Mouse (Mus musculus) midbrain, embryonic 13.5 days (tissue): ENCODE results near the gene Spesp1. TPM values are rescaled to one million over a fixed set of nuclear protein-coding genes. Genes with fewer than 3 reads are reported as not detected.

Experiments used
- ATAC-seq: fragments of 200-750 bp; cut with Nextera tagmentation; 2 replicates; pipeline ENCODE4 v1.8.0; 2017; ENCODE audit warnings: mild to moderate bottlenecking, moderate TSS enrichment, moderate library complexity
- H3K27ac ChIP-seq: fragments of 300-500 bp; sonication (generic); 2 replicates; pipeline ENCODE4 v1.5.1; 2015; ENCODE audit warnings: inconsistent platforms, mild to moderate bottlenecking, moderate library complexity
- H3K27me3 ChIP-seq: fragments of 300-500 bp; sonication (generic); 2 replicates; pipeline ENCODE4 v1.6.1; 2015; ENCODE audit warnings: mild to moderate bottlenecking, inconsistent platforms
- H3K36me3 ChIP-seq: fragments of 300-500 bp; sonication (generic); 2 replicates; pipeline ENCODE4 v1.6.1; 2015; ENCODE audit warnings: mild to moderate bottlenecking, inconsistent platforms
- H3K4me1 ChIP-seq: fragments of 300-500 bp; sonication (generic); replicated peaks from 2 replicates; pipeline ENCODE4 v1.6.1; 2015; ENCODE audit warnings: inconsistent platforms
- H3K4me2 ChIP-seq: fragments of 300-500 bp; sonication (generic); replicated peaks from 2 replicates; pipeline ENCODE4 v1.6.1; 2015; ENCODE audit warnings: moderate library complexity, mild to moderate bottlenecking, inconsistent platforms
- H3K4me3 ChIP-seq: fragments of 300-500 bp; sonication (generic); replicated peaks from 2 replicates; pipeline ENCODE4 v1.5.1; 2015; ENCODE audit warnings: mild to moderate bottlenecking, inconsistent platforms
- H3K9ac ChIP-seq: fragments of 300-500 bp; sonication (generic); replicated peaks from 2 replicates; pipeline ENCODE4 v1.6.1; 2015; ENCODE audit warnings: mild to moderate bottlenecking, inconsistent platforms
- H3K9me3 ChIP-seq: fragments of 300-500 bp; sonication (generic); 2 replicates; pipeline ENCODE4 v1.6.1; 2016; ENCODE audit warnings: mild to moderate bottlenecking, inconsistent platforms
- WGBS: fragments of 180-500 bp; shearing (Covaris S2); methylation state at CpG from one replicate; pipeline ENCODE4 v1.1.7; 2015; 5-methylcytosine and 5-hydroxymethylcytosine counted together
- polyA plus RNA-seq: library from polyadenylated mRNA; unstranded; fragments of >200 nt; fragmentation: Nextera tagmentation; extraction: Ambion mirVana; gene quantifications from 2 replicates; pipeline ENCODE4 v1.2.1, GENCODE M21; 2015

The Spesp1 gene
- polyA plus RNA-seq, 1 experiment from 2014 or later = 0.05 TPM

GRCm38 (mm10) chr9:62244612-62245010 lies 37.4 kb downstream of the Spesp1 start:
- Histone ChIP-seq H3K4me2 (no peak overlapping the region), H3K36me3 (no peaks in the 10 kb centered on the region)
- 48% methylated on average over 3 of the region's 3 CpGs for WGBS

DNA sequence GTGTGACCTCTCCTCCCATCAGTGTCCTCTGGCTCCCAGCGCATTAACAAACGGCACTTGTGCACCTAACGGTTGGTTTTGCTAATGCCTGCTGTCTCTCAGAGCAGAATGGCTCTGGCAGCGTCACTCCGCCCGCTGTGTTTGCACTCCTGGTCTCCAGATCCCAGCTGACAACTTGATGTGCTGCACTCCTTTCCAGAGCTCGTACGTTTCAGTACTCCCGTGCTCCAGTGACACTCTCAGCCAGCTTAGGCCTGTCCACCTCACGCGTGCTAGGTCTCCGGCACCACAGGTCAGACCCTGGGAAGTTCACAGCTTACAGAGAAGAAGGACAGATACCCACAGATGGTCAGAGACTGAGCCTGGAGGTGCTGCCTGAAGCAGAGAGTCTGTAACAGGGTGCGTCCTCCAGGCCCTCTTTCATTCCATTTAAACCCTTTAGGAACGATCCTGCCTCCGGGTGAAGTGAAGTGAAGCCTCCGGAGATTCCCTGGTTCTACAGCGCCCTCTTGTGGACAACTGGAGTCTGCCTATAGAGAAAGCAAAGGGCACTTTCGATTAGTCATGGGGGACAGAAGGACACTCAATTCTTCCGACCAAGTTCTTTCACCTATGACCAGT lies 37.9 kb downstream of the Spesp1 start:
- Histone ChIP-seq H3K27ac (peak overlapping the region; percentile 30; the same call in 1 of the 2 replicates), H3K36me3 (no peaks in the 10 kb centered on the region), H3K4me1 (peaks cover 21% of the 10 kb centered on the region), H3K4me3 (no peak overlapping the region), H3K4me2 (peak overlapping the region; percentile 45), H3K27me3 (no peaks in the 10 kb centered on the region), H3K9ac (0 out of 2 replicates have a peak overlapping the region, but pooled peaks have one; percentile 19), H3K9me3 (no peaks in the 10 kb centered on the region)
- 22% methylated on average over 19 of the region's 19 CpGs for WGBS
- peak; percentile 64 for ATAC-seq

More at GRCm38 (mm10) chr9:62244612-62245010, 37.4 kb downstream of the Spesp1 start:
- Histone ChIP-seq H3K9ac (no peak overlapping the region), H3K9me3 (no peaks in the 10 kb centered on the region; the same call in 1 of the 2 replicates), H3K27me3 (no peaks in the 10 kb centered on the region), H3K4me3 (no peak overlapping the region), H3K27ac (no peak overlapping the region), H3K4me1 (peaks cover 21% of the 10 kb centered on the region)
- peak; percentile 35; the same call in 1 of the 2 replicates for ATAC-seq

- WGBS = 78% methylated on average over 10 of the region's 10 CpGs
- H3K9ac ChIP-seq = no peak overlapping the region
- ATAC-seq = no peak
- H3K4me1 ChIP-seq = peaks cover 23% of the 10 kb centered on the region
- H3K4me2 ChIP-seq = no peak overlapping the region
- H3K36me3 ChIP-seq = no peaks in the 10 kb centered on the region
- no peak overlapping the region for H3K4me3 ChIP-seq
- H3K9me3 ChIP-seq = no peaks in the 10 kb centered on the region
- H3K27me3 ChIP-seq = no peaks in the 10 kb centered on the region
- no peak overlapping the region for H3K27ac ChIP-seq
These were observed 42.0 kb downstream of the Spesp1 start for GRCm38 (mm10) chr9:62240036-62240435.

GRCm38 (mm10) chr9:62237381-62237980 lies 44.5 kb downstream of the Spesp1 start:
- H3K27me3 ChIP-seq = no peaks in the 10 kb centered on the region
- H3K9ac ChIP-seq = 0 out of 2 replicates have a peak overlapping the region, but pooled peaks have one; percentile 36
- WGBS = 65% methylated on average over 9 of the region's 9 CpGs
- no peak overlapping the region for H3K4me2 ChIP-seq
- no peaks in the 10 kb centered on the region for H3K9me3 ChIP-seq
- H3K4me3 ChIP-seq = no peak overlapping the region
- H3K27ac ChIP-seq = peak overlapping the region; percentile 53; the same call in 1 of the 2 replicates
- H3K4me1 ChIP-seq = peaks cover 9% of the 10 kb centered on the region
- ATAC-seq = no peak
- no peaks in the 10 kb centered on the region for H3K36me3 ChIP-seq

GRCm38 (mm10) chr9:62235501-62235900 lies 46.5 kb downstream of the Spesp1 start:
- Histone ChIP-seq H3K4me3 (no peak overlapping the region), H3K27me3 (no peaks in the 10 kb centered on the region), H3K9ac (no peak overlapping the region), H3K4me1 (peaks cover 9% of the 10 kb centered on the region), H3K27ac (no peak overlapping the region), H3K36me3 (no peaks in the 10 kb centered on the region), H3K4me2 (no peak overlapping the region), H3K9me3 (no peaks in the 10 kb centered on the region)
- ATAC-seq = no peak
- WGBS = 95% methylated on average over 2 of the region's 2 CpGs

DNA sequence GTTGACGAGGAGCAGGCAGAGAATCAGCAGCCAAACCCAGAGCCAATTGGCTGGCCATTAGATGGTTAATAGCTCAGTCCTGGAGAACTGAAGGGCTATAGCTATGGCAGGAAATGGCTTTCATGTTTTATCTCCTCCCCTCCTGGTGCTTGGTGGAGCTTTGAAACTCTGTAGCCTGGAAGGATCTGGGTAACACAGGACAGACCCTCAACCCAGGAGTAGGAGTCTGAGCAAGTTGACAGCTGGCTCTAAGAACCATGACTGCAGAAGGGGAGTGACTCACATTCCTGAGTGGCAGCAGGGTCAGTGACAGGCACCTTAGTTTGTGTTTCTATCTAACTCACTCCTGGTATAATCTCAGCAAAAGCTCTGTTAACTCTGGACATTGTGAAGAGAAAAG lies 49.4 kb downstream of the Spesp1 start:
- Histone ChIP-seq H3K4me1 (peaks cover 5% of the 10 kb centered on the region), H3K36me3 (no peaks in the 10 kb centered on the region), H3K27ac (no peak overlapping the region)

DNA sequence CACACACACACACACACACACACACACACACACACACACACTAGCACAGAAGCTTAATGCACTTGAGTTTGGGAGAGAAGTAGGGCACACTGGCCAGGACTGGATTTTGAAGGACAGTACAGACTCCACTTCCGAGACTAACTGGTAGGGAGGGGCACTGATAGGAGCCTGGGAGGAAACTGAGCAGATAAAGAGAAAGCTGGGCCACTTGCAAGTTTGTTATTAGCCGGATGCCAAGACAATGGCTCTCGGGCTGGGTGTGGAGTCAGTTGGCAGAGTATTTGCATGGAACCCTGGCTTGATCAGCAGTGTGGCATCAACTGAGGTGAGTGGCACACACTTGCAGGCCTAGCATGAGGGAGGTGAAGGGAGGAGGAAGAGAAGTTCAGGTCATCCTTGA lies 51.0 kb downstream of the Spesp1 start:
- Histone ChIP-seq H3K9ac (no peak overlapping the region), H3K27ac (no peak overlapping the region), H3K27me3 (no peaks in the 10 kb centered on the region), H3K4me3 (no peak overlapping the region), H3K4me1 (no peaks in the 10 kb centered on the region), H3K4me2 (no peak overlapping the region), H3K9me3 (no peaks in the 10 kb centered on the region), H3K36me3 (no peaks in the 10 kb centered on the region)
- 80% methylated on average over 3 of the region's 3 CpGs for WGBS
- ATAC-seq = no peak

More for the DNA sequence above, 49.4 kb downstream of the Spesp1 start:
- Histone ChIP-seq H3K4me3 (no peak overlapping the region), H3K27me3 (no peaks in the 10 kb centered on the region), H3K4me2 (no peak overlapping the region), H3K9me3 (no peaks in the 10 kb centered on the region), H3K9ac (no peak overlapping the region)
- 73% methylated on average over 1 of the region's 1 CpGs for WGBS
- no peak for ATAC-seq

DNA sequence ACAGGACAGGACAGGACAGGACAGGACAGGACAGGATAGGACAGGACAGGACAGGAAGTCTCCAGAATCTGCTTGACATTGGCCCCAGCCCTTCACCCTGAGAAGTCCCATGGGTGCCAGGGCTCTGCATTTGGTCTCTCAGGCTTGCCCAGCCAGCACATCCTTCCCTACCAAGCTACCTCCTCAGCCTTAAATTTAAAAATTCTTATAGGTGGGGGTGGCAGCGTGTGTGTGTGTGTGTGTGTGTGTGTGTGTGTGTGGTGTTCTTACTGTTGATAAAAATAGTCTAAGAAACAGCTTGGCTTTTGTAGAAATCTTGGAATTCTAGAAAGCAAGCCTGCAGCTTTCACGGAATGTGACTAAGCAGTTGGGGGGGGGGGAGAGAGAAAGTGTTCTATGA lies 52.0 kb downstream of the Spesp1 start:
- 87% methylated on average over 2 of the region's 2 CpGs for WGBS
- Histone ChIP-seq H3K4me2 (no peak overlapping the region), H3K4me3 (no peak overlapping the region), H3K9me3 (no peaks in the 10 kb centered on the region), H3K4me1 (no peaks in the 10 kb centered on the region), H3K9ac (no peak overlapping the region), H3K27ac (no peak overlapping the region), H3K36me3 (no peaks in the 10 kb centered on the region), H3K27me3 (no peaks in the 10 kb centered on the region)
- ATAC-seq = no peak

DNA sequence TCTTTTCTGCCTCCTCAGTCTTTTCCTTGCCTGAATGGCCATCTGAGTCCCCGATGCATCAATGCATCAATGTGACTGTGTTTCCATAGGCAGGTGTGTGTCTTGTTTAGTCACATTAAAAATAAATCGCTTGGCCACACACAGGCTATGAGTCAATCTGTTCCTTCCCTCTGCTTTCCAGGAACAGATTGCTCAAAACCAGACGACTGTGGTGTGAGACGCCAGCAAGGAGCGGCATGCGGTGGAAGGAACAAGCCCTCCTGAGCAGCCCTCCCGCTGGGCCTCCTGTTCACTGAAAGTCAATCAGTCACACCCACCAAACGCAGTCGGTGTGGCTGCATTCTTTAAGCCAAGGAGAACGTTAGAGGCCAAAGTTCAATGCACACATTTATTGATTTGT lies 59.5 kb downstream of the Spesp1 start:
- H3K9ac ChIP-seq = no peak overlapping the region

GRCm38 (mm10) chr9:62222029-62222428 lies 60.0 kb downstream of the Spesp1 start:
- no peak for ATAC-seq
- Histone ChIP-seq H3K27me3 (no peaks in the 10 kb centered on the region), H3K36me3 (no peaks in the 10 kb centered on the region), H3K9me3 (no peaks in the 10 kb centered on the region), H3K4me1 (peaks cover 4% of the 10 kb centered on the region), H3K4me3 (no peak overlapping the region), H3K27ac (no peak overlapping the region), H3K9ac (no peak overlapping the region), H3K4me2 (no peak overlapping the region)
- whole genome bisulfite sequencing = 87% methylated on average over 2 of the region's 2 CpGs

More for the DNA sequence above, 59.5 kb downstream of the Spesp1 start:
- H3K27me3 ChIP-seq = no peaks in the 10 kb centered on the region
- 12% methylated on average over 10 of the region's 10 CpGs for WGBS
- peaks cover 4% of the 10 kb centered on the region for H3K4me1 ChIP-seq
- no peak overlapping the region for H3K4me3 ChIP-seq
- H3K4me2 ChIP-seq = no peak overlapping the region
- H3K36me3 ChIP-seq = no peaks in the 10 kb centered on the region
- no peaks in the 10 kb centered on the region for H3K9me3 ChIP-seq
- no peak overlapping the region for H3K27ac ChIP-seq
- ATAC-seq = no peak
